Mouse (Mus musculus) effector memory CD4-positive, alpha-beta T cell, adult 7 months (primary cell): ENCODE data around the gene Aif1l. TPM values are rescaled to one million over a fixed set of nuclear protein-coding genes. Genes with fewer than 3 reads are reported as not detected.

Source experiments
- polyA plus RNA-seq: library from polyadenylated mRNA; unstranded; fragments of 100-300 nt; shearing (Covaris generic); gene quantifications from one replicate; pipeline ENCODE4 v1.2.1, GENCODE M21; 2017

The Aif1l gene
- not detected for polyA plus RNA-seq

GRCm38 (mm10) chr2:31950058-31950871 lies at the start of gene Aif1l:
Gene Aif1l, plus strand, starts transcription at chr2:31950139.

GRCm38 (mm10) chr2:31974141-31974808 lies 24.3 kb downstream of the Aif1l start, which contains the start of gene Nup214:
Gene Nup214, plus strand, starts transcription at chr2:31974436.

Other genes starting within 250 kb of the Aif1l start
- 4.0 TPM for gene Qrfp, start 139.6 kb upstream of the Aif1l start, polyA plus RNA-seq
- gene Fibcd1, start 104.1 kb upstream of the Aif1l start, polyA plus RNA-seq, result 0.32 TPM
- not detected for gene Lamc3, start 62.8 kb upstream of the Aif1l start, polyA plus RNA-seq
- 90.7 TPM for gene Nup214, start 24.3 kb downstream of the Aif1l start, polyA plus RNA-seq
- gene Fam78a, start 134.7 kb downstream of the Aif1l start, polyA plus RNA-seq, result 13.3 TPM
- not detected for gene Plpp7, start 145.4 kb downstream of the Aif1l start, polyA plus RNA-seq
- gene Prrc2b, start 200.9 kb downstream of the Aif1l start, polyA plus RNA-seq, result 49.4 TPM